Mouse (Mus musculus): ENCODE measurements around the gene Rnf151. TPM values are rescaled to one million over a fixed set of nuclear protein-coding genes. Genes with fewer than 3 reads are reported as not detected.
A peak's percentile ranks its signal among the peaks of the same experiment; 100 is the strongest.

The Rnf151 gene
- polyA plus RNA-seq, 1 experiment from 2014 or later, result not detected

- Histone ChIP-seq H3K4me3 (replicated peaks; ENCODE audit: low read depth, low read length) (no peak overlapping the region), H3K27ac (no peak overlapping the region; the same call in 1 of the 2 replicates), H3K36me3 (ENCODE audit: insufficient read depth, low read length) (no peaks in the 10 kb centered on the region), H3K4me1 (replicated peaks; ENCODE audit: insufficient read depth, low read length) (peaks cover 13% of the 10 kb centered on the region), H3K9me3 (replicated peaks; ENCODE audit: low read length) (no peaks in the 10 kb centered on the region), H3K27me3 (ENCODE audit: insufficient read depth, low read length) (no peaks in the 10 kb centered on the region), H3K4me2 (ENCODE audit: low read length) (no peak overlapping the region), H3K9ac (ENCODE audit: low read depth, low read length) (no peak overlapping the region)
- ATAC-seq (replicated peaks; ENCODE audit: low FRiP score, low read depth) (no peak), DNase-seq (ENCODE audit: low spot score) (no peak)
- 92% methylated on average over 7 of the region's 7 CpGs for WGBS
- no peak for TF ChIP-seq CTCF (IDR thresholded peaks at IDR 0.05; ENCODE audit: low read depth)
Observed at GRCm38 (mm10) chr17:24735446-24735845, 17.6 kb upstream of the Rnf151 start.

DNA sequence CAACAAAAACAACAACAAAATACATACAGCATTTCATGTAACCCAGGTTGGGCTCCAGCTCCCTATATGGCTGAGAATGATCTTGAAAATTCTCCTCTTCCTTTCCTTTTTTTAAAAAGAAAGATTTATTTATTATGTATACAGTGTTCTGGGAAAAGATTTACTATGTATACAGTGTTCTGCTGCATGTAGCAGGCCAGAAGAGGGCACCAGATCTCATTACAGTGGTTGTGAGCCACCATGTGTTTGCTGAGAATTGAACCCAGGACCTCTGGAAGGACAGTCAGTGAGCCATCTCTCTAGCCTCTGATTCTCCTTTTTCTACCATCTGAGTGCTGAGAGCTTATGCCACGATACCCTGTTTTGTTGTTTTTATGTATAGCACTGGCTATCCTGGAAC, 16.6 kb upstream of the Rnf151 start:
- H3K9ac ChIP-seq (ENCODE audit: low read depth, low read length), result no peak overlapping the region
- WGBS, result 92% methylated on average over 1 of the region's 1 CpGs
- no peak overlapping the region for H3K27ac ChIP-seq
- no peak overlapping the region for H3K4me2 ChIP-seq (ENCODE audit: low read length)
- H3K4me3 ChIP-seq (replicated peaks; ENCODE audit: low read depth, low read length), result no peak overlapping the region
- H3K36me3 ChIP-seq (ENCODE audit: insufficient read depth, low read length), result no peaks in the 10 kb centered on the region
- H3K9me3 ChIP-seq (replicated peaks; ENCODE audit: low read length), result no peaks in the 10 kb centered on the region
- peak; percentile 40 for TF ChIP-seq CTCF (IDR thresholded peaks at IDR 0.05; ENCODE audit: low read depth)
- no peak for DNase-seq (ENCODE audit: low spot score)
- H3K27me3 ChIP-seq (ENCODE audit: insufficient read depth, low read length), result no peaks in the 10 kb centered on the region
- no peak for ATAC-seq (replicated peaks; ENCODE audit: low FRiP score, low read depth)
- peaks cover 13% of the 10 kb centered on the region for H3K4me1 ChIP-seq (replicated peaks; ENCODE audit: insufficient read depth, low read length)

DNA sequence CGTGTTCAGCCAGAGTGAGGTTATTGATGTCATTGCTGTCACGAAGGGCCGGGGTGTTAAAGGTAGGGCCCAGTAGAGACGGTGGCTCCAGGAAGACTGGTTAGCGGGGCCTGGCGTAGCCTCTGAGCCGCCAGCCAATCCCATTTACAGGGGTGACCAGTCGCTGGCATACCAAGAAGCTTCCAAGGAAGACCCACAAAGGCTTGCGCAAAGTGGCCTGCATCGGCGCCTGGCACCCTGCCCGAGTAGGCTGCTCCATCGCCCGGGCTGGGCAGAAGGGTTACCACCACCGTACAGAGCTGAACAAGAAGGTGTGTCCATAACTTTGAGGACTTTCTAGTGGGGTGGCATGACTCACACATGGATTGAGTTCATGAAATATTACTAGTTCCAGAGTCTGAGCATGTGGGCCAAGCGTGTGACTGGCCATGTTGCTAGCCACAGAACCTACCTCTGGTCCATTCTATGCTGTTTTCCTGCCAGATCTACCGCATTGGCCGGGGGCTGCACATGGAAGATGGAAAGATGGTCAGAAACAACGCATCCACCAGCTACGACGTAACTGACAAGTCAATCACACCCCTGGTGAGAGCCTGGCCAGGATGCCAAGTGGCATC, 15.7 kb upstream of the Rnf151 start:
- TF ChIP-seq CTCF (IDR thresholded peaks at IDR 0.05; ENCODE audit: low read depth), result no peak
- ATAC-seq (replicated peaks; ENCODE audit: low FRiP score, low read depth), result no peak

DNA sequence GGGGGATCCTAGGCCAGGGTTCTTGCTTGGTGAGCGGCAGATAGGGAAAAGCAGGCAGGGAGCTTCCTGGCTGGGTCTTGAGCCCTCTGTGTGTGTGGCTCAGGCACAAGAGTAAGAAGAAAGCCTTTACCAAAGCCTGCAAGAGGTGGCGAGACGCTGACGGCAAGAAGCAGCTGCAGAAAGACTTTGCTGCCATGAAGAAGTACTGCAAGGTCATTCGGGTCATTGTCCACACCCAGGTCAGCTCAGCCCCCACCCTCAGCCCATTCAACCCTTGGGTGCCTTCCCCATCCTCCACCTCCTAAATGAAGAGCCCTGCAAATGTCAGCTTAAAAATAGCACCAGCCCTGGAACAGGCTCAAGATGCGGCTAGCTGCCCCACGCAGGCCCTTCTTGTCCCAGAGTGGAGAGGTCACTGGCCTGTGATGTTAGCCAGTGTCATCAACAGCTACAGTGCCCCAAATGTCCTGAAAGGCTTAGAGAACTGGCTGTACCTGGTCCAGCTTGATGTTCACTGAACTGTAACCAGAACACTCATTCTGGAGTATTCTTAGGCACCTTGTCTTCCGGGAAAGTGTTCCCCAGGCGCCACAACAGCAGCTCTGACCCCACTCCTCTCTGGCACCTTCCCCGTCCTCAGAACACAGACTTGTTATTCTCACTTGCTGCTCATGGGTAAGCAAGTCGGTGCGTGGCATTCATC, 14.5 kb upstream of the Rnf151 start:
- WGBS, result 71% methylated on average over 12 of the region's 12 CpGs

More for the DNA sequence above, 15.7 kb upstream of the Rnf151 start:
- no peak overlapping the region for H3K27ac ChIP-seq
- no peaks in the 10 kb centered on the region for H3K27me3 ChIP-seq (ENCODE audit: insufficient read depth, low read length)
- no peak overlapping the region for H3K9ac ChIP-seq (ENCODE audit: low read depth, low read length)
- no peaks in the 10 kb centered on the region for H3K9me3 ChIP-seq (replicated peaks; ENCODE audit: low read length)
- no peak for DNase-seq (ENCODE audit: low spot score)
- H3K36me3 ChIP-seq (ENCODE audit: insufficient read depth, low read length), result no peaks in the 10 kb centered on the region
- H3K4me2 ChIP-seq (ENCODE audit: low read length), result no peak overlapping the region
- 90% methylated on average over 21 of the region's 21 CpGs for WGBS
- H3K4me1 ChIP-seq (replicated peaks; ENCODE audit: insufficient read depth, low read length), result peaks cover 13% of the 10 kb centered on the region
- H3K4me3 ChIP-seq (replicated peaks; ENCODE audit: low read depth, low read length), result no peak overlapping the region

DNA sequence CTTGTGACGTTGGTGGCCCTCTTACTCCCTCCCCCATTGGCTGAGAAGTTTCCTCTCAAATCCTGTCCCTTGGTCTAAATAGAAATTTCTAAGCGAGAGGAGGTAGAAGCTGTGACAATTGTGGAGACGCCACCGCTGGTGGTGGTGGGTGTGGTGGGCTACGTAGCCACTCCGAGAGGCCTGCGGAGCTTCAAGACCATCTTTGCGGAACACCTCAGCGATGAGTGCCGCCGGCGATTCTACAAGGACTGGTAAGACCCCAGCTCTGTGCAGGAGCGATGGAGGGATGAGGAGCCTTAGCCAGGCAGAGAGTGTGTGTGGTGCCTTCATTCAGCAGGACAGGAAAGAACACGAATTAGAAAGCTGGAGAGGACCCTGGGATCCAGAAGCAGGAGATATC, 12.9 kb upstream of the Rnf151 start:
- no peaks in the 10 kb centered on the region for H3K36me3 ChIP-seq (ENCODE audit: insufficient read depth, low read length)
- WGBS, result 83% methylated on average over 14 of the region's 14 CpGs
- H3K4me1 ChIP-seq (replicated peaks; ENCODE audit: insufficient read depth, low read length), result peaks cover 1% of the 10 kb centered on the region
- ATAC-seq (replicated peaks; ENCODE audit: low FRiP score, low read depth) (no peak), DNase-seq (ENCODE audit: low spot score) (no peak)
- no peaks in the 10 kb centered on the region for H3K27me3 ChIP-seq (ENCODE audit: insufficient read depth, low read length)
- H3K27ac ChIP-seq, result no peak overlapping the region
- no peak overlapping the region for H3K9ac ChIP-seq (ENCODE audit: low read depth, low read length)
- no peak overlapping the region for H3K4me3 ChIP-seq (replicated peaks; ENCODE audit: low read depth, low read length)
- no peak overlapping the region for H3K4me2 ChIP-seq (ENCODE audit: low read length)
- TF ChIP-seq CTCF (IDR thresholded peaks at IDR 0.05; ENCODE audit: low read depth), result no peak
- H3K9me3 ChIP-seq (replicated peaks; ENCODE audit: low read length), result no peaks in the 10 kb centered on the region

More for the DNA sequence above, 14.5 kb upstream of the Rnf151 start:
- peaks cover 12% of the 10 kb centered on the region for H3K4me1 ChIP-seq (replicated peaks; ENCODE audit: insufficient read depth, low read length)
- DNase-seq (ENCODE audit: low spot score) (no peak), ATAC-seq (replicated peaks; ENCODE audit: low FRiP score, low read depth) (no peak)
- H3K4me2 ChIP-seq (ENCODE audit: low read length), result no peak overlapping the region
- no peak overlapping the region for H3K27ac ChIP-seq
- H3K27me3 ChIP-seq (ENCODE audit: insufficient read depth, low read length), result no peaks in the 10 kb centered on the region
- no peaks in the 10 kb centered on the region for H3K36me3 ChIP-seq (ENCODE audit: insufficient read depth, low read length)
- no peaks in the 10 kb centered on the region for H3K9me3 ChIP-seq (replicated peaks; ENCODE audit: low read length)
- no peak overlapping the region for H3K4me3 ChIP-seq (replicated peaks; ENCODE audit: low read depth, low read length)
- TF ChIP-seq CTCF (IDR thresholded peaks at IDR 0.05; ENCODE audit: low read depth), result no peak
- H3K9ac ChIP-seq (ENCODE audit: low read depth, low read length), result no peak overlapping the region

DNA sequence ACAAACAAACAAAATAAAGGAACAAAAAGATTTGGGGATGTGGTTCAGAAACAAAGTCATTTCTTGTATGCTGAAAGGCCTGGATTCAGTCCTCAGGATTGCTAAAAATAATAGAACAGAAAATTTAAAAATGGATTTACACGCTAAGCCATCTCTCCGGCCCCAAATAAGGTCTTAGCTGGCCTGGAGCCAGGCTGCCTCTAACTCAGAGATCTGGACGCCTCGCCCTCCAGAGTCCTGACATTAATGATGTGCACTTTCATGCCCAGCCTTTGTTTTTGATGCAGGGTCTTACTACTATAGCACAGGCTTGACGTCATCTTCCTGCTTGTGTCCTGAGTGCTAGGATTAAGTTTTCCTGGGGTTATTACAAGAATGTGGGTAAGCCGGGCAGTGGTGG, 11.2 kb upstream of the Rnf151 start:
- no peaks in the 10 kb centered on the region for H3K4me1 ChIP-seq (replicated peaks; ENCODE audit: insufficient read depth, low read length)
- ATAC-seq (replicated peaks; ENCODE audit: low FRiP score, low read depth), result no peak
- TF ChIP-seq CTCF (IDR thresholded peaks at IDR 0.05; ENCODE audit: low read depth), result no peak
- no peaks in the 10 kb centered on the region for H3K27me3 ChIP-seq (ENCODE audit: insufficient read depth, low read length)
- WGBS, result 69% methylated on average over 6 of the region's 6 CpGs
- no peaks in the 10 kb centered on the region for H3K36me3 ChIP-seq (ENCODE audit: insufficient read depth, low read length)
- H3K4me2 ChIP-seq (ENCODE audit: low read length), result no peak overlapping the region
- no peak for DNase-seq (ENCODE audit: low spot score)
- H3K9ac ChIP-seq (ENCODE audit: low read depth, low read length), result no peak overlapping the region
- H3K4me3 ChIP-seq (replicated peaks; ENCODE audit: low read depth, low read length), result no peak overlapping the region
- H3K27ac ChIP-seq, result no peak overlapping the region
- no peaks in the 10 kb centered on the region for H3K9me3 ChIP-seq (replicated peaks; ENCODE audit: low read length)
